Mouse (Mus musculus) thymus, adult 2 months (tissue): Measurements from ENCODE around the gene Urb1.

Experiments used
- CTCF ChIP-seq: fragments of 200-500 bp; IDR thresholded peaks from 2 replicates; pipeline ENCODE4 v1.5.1; 2012; ENCODE audit warnings: mild to moderate bottlenecking, control low read depth, low read length, moderate library complexity, borderline replicate concordance; ENCODE audit not compliant: control insufficient read depth, poor library complexity, insufficient read depth; ENCODE audit errors: extremely low read depth
- POLR2A ChIP-seq: fragments of 200-500 bp; IDR thresholded peaks from 2 replicates; pipeline ENCODE4 v1.6.1; 2012; ENCODE audit warnings: mild to moderate bottlenecking, low read length, control low read depth, moderate library complexity; ENCODE audit not compliant: control insufficient read depth, poor library complexity, insufficient read depth; ENCODE audit errors: extremely low read depth

GRCm38 (mm10) chr16:90798446-90798845 lies 11.8 kb downstream of the Urb1 start:
- TF ChIP-seq POLR2A (no peak), CTCF (no peak)
